Mouse (Mus musculus) cerebellum, postnatal 36 days (tissue): ENCODE data around the gene Slc26a11.

Experiments
- DNase-seq, 2 experiments: peaks; one replicate each; pipeline ENCODE4 v3.0.0; 2021 to 2022; ENCODE audit warnings: mixed read lengths in 2 of 2

Slc26a11 gene

GRCm38 (mm10) chr11:119355443-119356385 lies at the start of gene Slc26a11, which contains the start of gene Sgsh:
TSS of gene Slc26a11 (plus strand) at chr11:119355557.
TSS of gene Sgsh (minus strand) at chr11:119355536.
- DNase-seq: peak; percentile 80 to 86

GRCm38 (mm10) chr11:119306762-119307657 lies 48.3 kb upstream of the Slc26a11 start:
- DNase-seq: no peak

- no peak for DNase-seq
Observed at GRCm38 (mm10) chr11:119307658-119307867, 47.8 kb upstream of the Slc26a11 start, which contains the start of gene Card14. TSS of gene Card14 (plus strand) at chr11:119307768.

GRCm38 (mm10) chr11:119307916-119308315 lies 47.4 kb upstream of the Slc26a11 start:
- no peak for DNase-seq

- no peak for DNase-seq
Observed at GRCm38 (mm10) chr11:119310621-119311020, 44.7 kb upstream of the Slc26a11 start.

GRCm38 (mm10) chr11:119314252-119314936 lies 41.0 kb upstream of the Slc26a11 start:
- DNase-seq: no peak

GRCm38 (mm10) chr11:119316720-119317119 lies 38.6 kb upstream of the Slc26a11 start:
- DNase-seq: no peak

- DNase-seq: peak; percentile 26 to 35
Observed at GRCm38 (mm10) chr11:119322521-119322920, 32.8 kb upstream of the Slc26a11 start.

- no peak for DNase-seq
Observed at GRCm38 (mm10) chr11:119325068-119325467, 30.3 kb upstream of the Slc26a11 start.

GRCm38 (mm10) chr11:119330592-119330991 lies 24.8 kb upstream of the Slc26a11 start:
- no peak for DNase-seq

- DNase-seq: no peak
Observed at GRCm38 (mm10) chr11:119331970-119332369, 23.4 kb upstream of the Slc26a11 start.

- no peak for DNase-seq
Observed at GRCm38 (mm10) chr11:119338271-119339059, 16.9 kb upstream of the Slc26a11 start.

GRCm38 (mm10) chr11:119339179-119339578 lies 16.2 kb upstream of the Slc26a11 start:
- no peak for DNase-seq

GRCm38 (mm10) chr11:119339637-119340036 lies 15.7 kb upstream of the Slc26a11 start:
- peak; percentile 74 to 80 for DNase-seq

- no peak for DNase-seq
Observed at GRCm38 (mm10) chr11:119344178-119344577, 11.2 kb upstream of the Slc26a11 start.

- no peak for DNase-seq
Observed at GRCm38 (mm10) chr11:119344865-119345264, 10.5 kb upstream of the Slc26a11 start.

- no peak for DNase-seq
Observed at GRCm38 (mm10) chr11:119347125-119347524, 8.2 kb upstream of the Slc26a11 start.

GRCm38 (mm10) chr11:119352113-119352512 lies 3.2 kb upstream of the Slc26a11 start:
- DNase-seq: no peak

- peak; percentile 19 to 23 for DNase-seq
Observed at GRCm38 (mm10) chr11:119353946-119354345, 1.4 kb upstream of the Slc26a11 start.

GRCm38 (mm10) chr11:119354798-119355442 lies 437 bp upstream of the Slc26a11 start:
- DNase-seq: peak; percentile 22 to 29

- DNase-seq: no peak
Observed at GRCm38 (mm10) chr11:119359089-119359488, 3.7 kb downstream of the Slc26a11 start.
